Mouse (Mus musculus) adrenal gland, adult (tissue): ENCODE data around the gene Ppp2r1b.
"Not testable (repeated sequence)": the region's sequence is repeated elsewhere in the genome, so short reads cannot be mapped to it uniquely, and the experiment has no call there.

ENCODE experiments used
- DNase-seq, 2 experiments: peaks; one replicate each; pipeline ENCODE4 v3.0.0; 2022 to 2023; ENCODE audit warnings: low spot score in 1 of 2; ENCODE audit not compliant: inconsistent age in 2 of 2

The Ppp2r1b gene

DNA sequence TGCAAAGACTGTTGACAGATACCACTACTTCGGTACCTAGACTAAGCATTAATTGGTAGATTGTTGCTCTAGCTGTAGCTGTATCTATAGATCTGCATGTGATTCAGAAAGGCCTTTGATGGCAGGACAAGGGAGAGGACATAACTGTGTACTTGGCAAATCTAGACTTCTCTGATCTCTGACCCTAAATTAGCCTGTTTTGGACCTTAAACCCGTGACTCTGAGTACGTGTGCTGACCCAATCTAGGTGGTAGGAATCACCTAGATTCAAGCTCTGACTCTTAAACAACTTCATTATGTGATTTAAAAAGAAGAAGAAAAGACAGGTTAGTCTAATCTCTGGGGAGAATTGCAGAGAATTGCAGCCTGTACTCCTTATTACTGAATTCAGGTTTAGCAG is at the start of gene Ppp2r1b:
Gene Ppp2r1b, plus strand, starts transcription at position 221 of the 400 bp plus-strand sequence.
- no peak for DNase-seq

DNA sequence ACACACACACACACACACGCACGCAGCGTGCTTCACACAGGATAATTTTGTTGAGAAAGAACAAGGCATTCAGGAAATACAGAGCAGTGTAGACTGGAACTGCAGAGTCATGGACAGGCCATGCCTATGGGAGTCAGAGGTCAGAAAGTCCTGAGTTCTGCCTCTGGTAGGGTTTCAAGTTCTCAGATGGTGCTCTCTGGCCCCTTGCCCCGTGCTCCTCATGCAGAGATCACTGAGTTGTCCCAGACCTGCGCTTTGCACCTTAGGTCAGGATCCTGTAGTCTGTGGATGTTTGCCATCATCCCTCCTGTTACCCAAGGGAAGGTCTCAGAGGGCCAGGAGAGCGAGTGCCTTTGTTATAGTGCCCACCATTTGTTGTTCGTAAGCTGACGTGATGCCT is 48.3 kb upstream of the Ppp2r1b start:
- no peak for DNase-seq

GRCm38 (mm10) chr9:50797641-50798040 is 47.5 kb upstream of the Ppp2r1b start:
- no peak for DNase-seq

DNA sequence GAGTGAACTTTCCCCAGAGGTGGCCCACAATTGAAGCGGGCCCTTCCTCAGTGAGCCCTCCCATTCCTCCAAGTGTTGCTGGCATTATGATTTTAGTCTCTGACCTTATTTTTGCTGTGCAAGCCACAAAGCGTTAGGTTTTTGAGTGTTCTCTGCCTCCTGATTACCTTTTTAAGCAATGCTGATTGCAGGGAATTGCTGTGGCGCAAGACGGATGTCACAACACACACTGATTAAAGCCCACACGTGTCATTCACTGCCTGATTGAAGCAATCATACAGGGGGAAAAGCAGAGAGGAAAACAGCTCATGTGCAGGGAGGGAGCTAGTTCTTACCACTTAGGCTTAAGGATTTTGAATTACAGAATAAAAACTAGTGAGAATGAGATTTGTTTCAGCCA is 46.7 kb upstream of the Ppp2r1b start:
- peak in 1 of 2 experiments; percentile 84 for DNase-seq

GRCm38 (mm10) chr9:50800985-50801384 is 44.1 kb upstream of the Ppp2r1b start:
- peak in 1 of 2 experiments; percentile 65 for DNase-seq

- DNase-seq: no peak
Measured at GRCm38 (mm10) chr9:50803055-50803671, 41.9 kb upstream of the Ppp2r1b start.

GRCm38 (mm10) chr9:50808471-50808870 is 36.6 kb upstream of the Ppp2r1b start:
- DNase-seq: peak in 1 of 2 experiments; percentile 40

DNA sequence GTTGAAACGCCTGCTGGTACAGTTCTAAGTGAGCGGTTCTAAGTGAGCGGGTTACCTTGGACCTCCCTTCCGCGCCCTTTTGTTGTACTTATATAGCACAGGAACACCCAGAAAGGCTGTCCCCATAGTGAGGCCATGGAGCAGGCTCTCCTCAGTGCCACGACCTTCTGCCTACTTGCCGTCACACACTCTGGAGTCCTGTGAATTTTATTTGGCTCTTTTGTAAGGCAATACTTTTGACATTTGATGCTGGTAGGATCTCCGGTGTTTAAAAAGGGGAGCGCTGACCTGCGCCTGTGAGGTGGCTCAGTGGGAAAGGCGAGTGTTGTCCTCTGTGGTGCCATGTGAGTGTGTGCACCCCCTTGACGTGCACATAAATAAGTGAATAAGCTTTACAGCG is 36.0 kb upstream of the Ppp2r1b start:
- peak in 1 of 2 experiments; percentile 39 for DNase-seq

GRCm38 (mm10) chr9:50811187-50811586 is 33.9 kb upstream of the Ppp2r1b start:
- DNase-seq: no peak

GRCm38 (mm10) chr9:50811746-50812145 is 33.4 kb upstream of the Ppp2r1b start:
- DNase-seq: no peak

GRCm38 (mm10) chr9:50813796-50814195 is 31.3 kb upstream of the Ppp2r1b start:
- no peak for DNase-seq

- no peak for DNase-seq
Measured at GRCm38 (mm10) chr9:50815666-50816065, 29.4 kb upstream of the Ppp2r1b start.

- DNase-seq: no peak
Measured at GRCm38 (mm10) chr9:50816512-50816911, 28.6 kb upstream of the Ppp2r1b start.

GRCm38 (mm10) chr9:50818050-50818449 is 27.1 kb upstream of the Ppp2r1b start:
- DNase-seq: no peak

DNA sequence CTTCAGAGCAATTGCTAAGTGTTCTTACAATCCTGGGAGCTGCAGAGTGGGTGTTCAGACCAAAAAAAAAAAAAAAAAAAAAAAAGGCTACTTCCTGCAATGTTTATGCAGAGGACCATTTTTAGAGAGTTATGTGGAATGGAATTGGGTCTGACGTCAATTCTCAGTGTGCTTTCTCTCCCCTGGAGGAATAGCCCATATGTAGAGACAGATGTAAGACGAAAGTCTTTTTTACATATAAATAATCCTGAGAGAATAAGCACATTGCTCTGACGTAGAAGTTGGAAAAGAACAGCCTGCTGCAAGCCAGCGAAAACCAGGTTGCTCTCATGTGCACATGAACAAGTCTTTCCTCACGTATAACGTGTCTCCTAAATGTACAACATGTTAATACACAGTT is 25.4 kb upstream of the Ppp2r1b start:
- DNase-seq: no peak

- no peak for DNase-seq
Measured at GRCm38 (mm10) chr9:50821651-50822050, 23.4 kb upstream of the Ppp2r1b start.

DNA sequence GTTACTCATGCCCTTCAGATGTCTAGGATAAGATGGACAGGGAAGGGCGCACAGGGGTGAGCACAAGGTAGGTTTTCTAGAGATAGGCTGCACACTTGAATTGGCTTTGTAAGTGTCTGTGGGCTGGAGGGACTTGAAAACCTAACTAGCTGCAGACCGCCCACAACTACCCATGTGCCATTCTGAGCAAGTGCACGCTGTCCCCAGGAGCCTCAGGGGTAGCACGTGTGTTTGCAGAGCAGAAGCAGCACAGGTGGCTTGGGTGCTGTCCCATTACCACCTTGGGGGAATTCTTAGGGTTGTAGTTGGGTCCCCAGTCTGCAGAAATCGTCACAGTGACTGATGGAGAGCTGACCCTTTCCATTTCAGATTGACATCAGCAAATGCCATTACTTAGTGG is 22.9 kb upstream of the Ppp2r1b start:
- DNase-seq: no peak

DNA sequence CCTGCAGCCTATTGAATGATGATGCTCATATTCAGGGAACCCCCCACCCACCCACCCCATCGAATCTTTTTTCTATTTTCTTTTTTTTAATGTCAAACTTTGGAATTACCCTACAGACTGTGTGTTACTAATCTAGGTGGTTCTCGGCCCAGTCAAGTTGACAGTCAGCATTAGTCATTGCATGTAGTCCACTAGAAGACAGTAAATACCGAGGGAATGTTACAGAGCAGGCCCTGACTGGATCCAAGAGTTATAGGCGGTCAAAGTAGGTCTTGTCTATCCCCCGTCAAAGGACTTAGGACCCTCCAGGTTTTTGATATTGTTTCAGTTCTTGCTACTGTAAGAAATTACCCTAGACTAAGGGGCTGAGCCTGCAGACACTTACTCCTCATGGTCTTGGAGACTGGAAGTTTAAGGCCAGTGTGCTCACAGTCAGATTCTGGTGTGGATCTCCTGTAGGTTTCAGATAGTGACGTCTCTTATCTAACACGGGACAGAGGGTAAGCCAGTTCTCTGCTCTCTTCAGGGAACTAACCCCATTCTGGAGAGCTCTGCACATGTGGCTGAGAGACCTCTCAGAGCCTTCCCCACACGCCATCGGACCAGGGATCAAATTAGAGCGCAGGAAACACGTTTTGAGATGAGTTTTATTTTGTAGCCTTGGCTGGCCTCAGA is 21.2 kb upstream of the Ppp2r1b start:
- no peak for DNase-seq

- DNase-seq: peak in 1 of 2 experiments; percentile 52
Measured at GRCm38 (mm10) chr9:50831514-50831913, 13.6 kb upstream of the Ppp2r1b start.

DNA sequence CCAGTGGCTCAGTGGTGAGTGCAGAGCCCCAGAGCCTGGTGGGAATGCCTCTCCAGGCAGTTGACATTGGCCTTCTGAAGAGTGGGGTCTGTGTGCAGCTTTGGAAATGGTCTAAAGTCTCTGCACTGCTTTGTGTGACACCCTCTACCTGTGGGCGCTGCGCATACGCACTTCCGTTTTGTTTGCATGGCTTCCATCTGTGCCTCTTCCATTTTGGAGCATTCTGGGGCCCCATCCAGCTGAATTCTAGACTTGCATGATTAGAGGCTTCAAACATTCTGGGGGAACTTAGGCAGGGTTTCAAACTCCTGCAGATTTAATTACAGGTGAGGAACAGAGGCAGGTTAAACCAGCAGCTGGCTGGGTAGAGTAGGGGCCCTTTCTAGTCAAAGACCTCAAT is 12.9 kb upstream of the Ppp2r1b start:
- no peak for DNase-seq

GRCm38 (mm10) chr9:50832582-50832981 is 12.5 kb upstream of the Ppp2r1b start:
- not testable (repeated sequence) for DNase-seq

- DNase-seq: no peak
Measured at GRCm38 (mm10) chr9:50833786-50834185, 11.3 kb upstream of the Ppp2r1b start.
